Mouse (Mus musculus): ENCODE data around the gene Muc16.

DNA sequence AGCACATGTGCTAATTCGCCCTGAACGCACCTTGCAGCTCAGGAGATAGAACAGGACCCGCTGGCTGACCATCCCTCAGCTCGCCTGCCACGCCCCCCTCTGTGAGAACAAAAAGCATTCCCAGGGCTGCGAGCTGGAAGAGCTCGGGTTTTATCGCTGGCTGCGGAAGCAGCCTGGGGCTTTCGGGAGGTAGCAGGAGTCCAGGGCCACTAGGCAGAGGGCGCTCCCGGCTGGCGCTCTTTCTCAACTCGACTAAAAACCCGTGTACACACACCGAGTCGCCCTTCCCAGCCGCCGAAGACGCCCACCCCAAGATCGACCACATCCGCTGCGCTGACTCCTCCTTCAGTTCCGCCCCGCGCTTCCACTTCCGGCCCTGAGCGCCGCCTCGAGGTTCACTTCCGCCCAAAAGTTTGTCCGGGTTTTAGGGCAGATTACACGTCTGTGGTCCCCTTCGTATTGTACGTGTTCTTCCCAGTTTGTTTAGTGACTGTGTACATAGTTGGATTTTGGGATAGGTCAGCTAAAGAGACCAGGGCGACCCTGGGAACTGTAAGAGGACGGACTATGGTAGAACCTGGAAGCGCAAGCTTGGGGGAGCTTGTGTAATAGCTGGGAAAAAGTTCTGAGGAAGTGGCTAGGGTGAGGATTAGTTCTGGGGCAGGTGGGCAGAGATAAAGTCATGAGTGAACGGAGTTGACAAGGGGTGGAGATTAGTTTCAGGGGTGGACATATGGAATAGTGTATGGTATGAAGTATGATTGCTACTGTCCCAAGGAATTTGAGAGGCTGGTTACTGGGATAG lies 200.8 kb downstream of the Muc16 start:
- TF ChIP-seq POLR2A (IDR thresholded peaks at IDR 0.05; ENCODE audit: low read depth, low read length) (no peak), CTCF (IDR thresholded peaks at IDR 0.05; ENCODE audit: extremely low read depth, insufficient read depth, insufficient read length, insufficient replicate concordance) (no peak)

Measured in spleen, adult 2 months (tissue).